Mouse (Mus musculus): Measurements from ENCODE around the gene Ap1m1.

Gene Ap1m1

GRCm38 (mm10) chr8:72295125-72295524 lies 55.3 kb downstream of the Ap1m1 start:
- DNase-seq (ENCODE audit: low read depth): no peak

- DNase-seq (ENCODE audit: low read depth): no peak
Observed at GRCm38 (mm10) chr8:72295679-72296078, 55.9 kb downstream of the Ap1m1 start.

- no peak for DNase-seq (ENCODE audit: low read depth)
Observed at GRCm38 (mm10) chr8:72296561-72296960, 56.7 kb downstream of the Ap1m1 start.

- DNase-seq (ENCODE audit: low read depth): no peak
Observed at GRCm38 (mm10) chr8:72298928-72299327, 59.1 kb downstream of the Ap1m1 start.

GRCm38 (mm10) chr8:72300654-72301400 lies 61.0 kb downstream of the Ap1m1 start:
- DNase-seq (ENCODE audit: low read depth): no peak

- no peak for DNase-seq (ENCODE audit: low read depth)
Observed at GRCm38 (mm10) chr8:72301497-72301896, 61.7 kb downstream of the Ap1m1 start.

- no peak for DNase-seq (ENCODE audit: low read depth)
Observed at GRCm38 (mm10) chr8:72302986-72303612, 63.3 kb downstream of the Ap1m1 start.

GRCm38 (mm10) chr8:72303633-72304032 lies 63.8 kb downstream of the Ap1m1 start:
- no peak for DNase-seq (ENCODE audit: low read depth)

GRCm38 (mm10) chr8:72305210-72305905 lies 65.5 kb downstream of the Ap1m1 start, which contains the start of gene Gm10282:
Gm10282 (minus strand) TSS chr8:72305260.
- no peak for DNase-seq (ENCODE audit: low read depth)

GRCm38 (mm10) chr8:72306913-72307312 lies 67.1 kb downstream of the Ap1m1 start:
- no peak for DNase-seq (ENCODE audit: low read depth)
